Comparison of ENCODE assay signal across 10 mouse cellular contexts in the genomic region with DNA sequence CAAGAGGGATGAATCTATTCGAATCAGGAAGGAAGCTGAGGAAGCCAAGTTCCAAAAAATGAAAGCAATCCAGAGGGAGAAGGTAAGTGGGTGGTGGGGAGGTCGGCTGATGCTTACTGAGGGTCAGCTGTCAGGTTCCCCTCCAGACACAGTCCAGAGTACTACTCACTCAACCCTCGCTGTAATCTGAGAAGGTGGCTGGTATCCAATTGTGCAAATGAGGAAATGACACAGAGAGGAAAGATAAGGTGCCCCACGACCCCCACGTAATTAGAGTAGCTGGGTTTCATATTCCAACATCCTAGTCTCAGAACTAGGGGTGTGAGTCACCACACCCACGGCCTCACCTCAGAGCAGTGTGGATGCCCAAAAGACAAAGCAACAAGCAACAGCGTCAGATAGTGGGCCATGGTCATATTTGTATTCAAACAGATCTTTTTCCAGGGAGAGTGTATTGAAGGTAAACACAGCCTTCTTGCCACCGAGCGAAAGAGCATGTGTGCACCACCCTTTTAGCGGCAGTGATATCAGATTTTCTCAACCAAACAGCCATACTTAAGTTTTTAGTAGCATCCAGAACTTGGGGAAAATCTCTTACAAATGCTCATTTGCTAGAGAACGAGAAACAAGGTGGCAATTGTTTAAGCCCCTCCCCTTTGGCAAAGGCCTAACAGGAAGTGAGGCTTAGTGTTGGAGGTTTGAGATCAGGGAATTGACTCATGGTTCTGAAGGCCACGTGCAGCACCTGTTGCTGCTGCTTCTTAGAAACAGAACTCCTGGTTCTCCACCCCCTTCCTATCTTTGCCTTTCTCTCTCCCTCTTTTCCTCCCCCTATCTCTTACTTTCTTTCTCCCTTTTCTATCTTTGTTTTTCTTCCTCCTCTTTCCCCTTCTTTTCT. TPM values are rescaled to one million over a fixed set of nuclear protein-coding genes. Genes with fewer than 3 reads are reported as not detected.
DNase-seq lines count a peak whose midpoint lies in the region; ATAC-seq and TF ChIP-seq lines count a peak whose summit lies in the region.
"Had no signal": no experiment of that assay in that cellular context is flagged by ENCODE, and none has a peak within 500 bp of the region (broad histone marks: within the 10 kb centered on the region; RNA-seq: fewer than 3 reads in every experiment).

No protein-coding gene starts in this region.

- H3K4me2 ChIP-seq in kidney, embryonic 15.5 days, result no peak overlapping the region
- no peak overlapping the region for H3K4me2 ChIP-seq in CH12.LX (ENCODE audit: insufficient read depth, low read depth, poor library complexity, severe bottlenecking)
- H3K4me2 ChIP-seq in limb, embryonic 11.5 days (ENCODE audit: low read depth, severe bottlenecking), result no peak overlapping the region
- no peak overlapping the region for H3K4me2 ChIP-seq in forebrain, embryonic 15.5 days (replicated peaks)
- H3K4me2 ChIP-seq: limb, embryonic 13.5 days; midbrain, embryonic 12.5 days had no signal

- no peaks in the 10 kb centered on the region for H3K79me2 ChIP-seq in CH12.LX (replicated peaks; ENCODE audit: control insufficient read depth, extremely low read depth, insufficient read depth, poor library complexity, severe bottlenecking)

- H3K4me1 ChIP-seq in kidney, embryonic 15.5 days, result peaks cover 16% of the 10 kb centered on the region
- peaks cover 2 to 9% of the 10 kb centered on the region in 2 experiments; a peak in 3 of 4 replicates for H3K4me1 ChIP-seq in CH12.LX (ENCODE audit: control insufficient read depth in 1 of 2, insufficient read depth in 2 of 2)
- peaks cover 5% of the 10 kb centered on the region for H3K4me1 ChIP-seq in limb, embryonic 11.5 days (ENCODE audit: control insufficient read depth, insufficient read depth, low read length)
- no peaks in the 10 kb centered on the region for H3K4me1 ChIP-seq in forebrain, embryonic 15.5 days
- H3K4me1 ChIP-seq: midbrain, embryonic 12.5 days had no signal

- peak overlapping the region; percentile 32 for H3K27ac ChIP-seq in kidney, embryonic 15.5 days
- H3K27ac ChIP-seq in CH12.LX (ENCODE audit: insufficient read depth, low read depth), result no peak overlapping the region
- H3K27ac ChIP-seq in limb, embryonic 11.5 days (replicated peaks; ENCODE audit: low read depth, low read length), result no peak overlapping the region
- H3K27ac ChIP-seq in forebrain, embryonic 15.5 days (replicated peaks), result no peak overlapping the region
- H3K27ac ChIP-seq: limb, embryonic 13.5 days; midbrain, embryonic 12.5 days had no signal

- no peaks in the 10 kb centered on the region for H3K27me3 ChIP-seq in kidney, embryonic 15.5 days
- H3K27me3 ChIP-seq in CH12.LX (replicated peaks), result no peaks in the 10 kb centered on the region
- H3K27me3 ChIP-seq in limb, embryonic 11.5 days (ENCODE audit: control insufficient read depth, insufficient read depth, low read length), result no peaks in the 10 kb centered on the region
- no peaks in the 10 kb centered on the region for H3K27me3 ChIP-seq in forebrain, embryonic 15.5 days
- H3K27me3 ChIP-seq: limb, embryonic 13.5 days had no signal

- TF ChIP-seq EP300 in CH12.LX (IDR thresholded peaks at IDR 0.05; ENCODE audit: low read length), result no peak

- no peak for TF ChIP-seq RAD21 in CH12.LX (IDR thresholded peaks at IDR 0.05; ENCODE audit: low read depth, low read length)

- no peak overlapping the region for H3K4me3 ChIP-seq in kidney, embryonic 15.5 days (replicated peaks)
- H3K4me3 ChIP-seq in CH12.LX (replicated peaks in 1 of 3; ENCODE audit: low read depth in 2 of 3, low read length in 2 of 3, poor library complexity in 1 of 3), result no peak overlapping the region
- no peak overlapping the region for H3K4me3 ChIP-seq in limb, embryonic 11.5 days (ENCODE audit: low read depth, low read length)
- no peak overlapping the region for H3K4me3 ChIP-seq in forebrain, embryonic 15.5 days
- H3K4me3 ChIP-seq: limb, embryonic 13.5 days; midbrain, embryonic 12.5 days had no signal

- no peaks in the 10 kb centered on the region for H3K36me3 ChIP-seq in kidney, embryonic 15.5 days
- H3K36me3 ChIP-seq in CH12.LX (replicated peaks in 1 of 2; ENCODE audit: control insufficient read depth in 1 of 2, insufficient read depth in 1 of 2, low read length in 1 of 2), result no peaks in the 10 kb centered on the region
- H3K36me3 ChIP-seq in limb, embryonic 11.5 days (ENCODE audit: control insufficient read depth, insufficient read depth, low read length), result no peaks in the 10 kb centered on the region
- no peaks in the 10 kb centered on the region for H3K36me3 ChIP-seq in forebrain, embryonic 15.5 days
- H3K36me3 ChIP-seq: limb, embryonic 13.5 days; midbrain, embryonic 12.5 days had no signal

- no peak for TF ChIP-seq POLR2A in CH12.LX (IDR thresholded peaks at IDR 0.05; ENCODE audit: low read depth, low read length)

- H3K9me3 ChIP-seq in kidney, embryonic 15.5 days (replicated peaks), result no peaks in the 10 kb centered on the region
- H3K9me3 ChIP-seq in CH12.LX (replicated peaks; ENCODE audit: low read length), result no peaks in the 10 kb centered on the region
- no peaks in the 10 kb centered on the region for H3K9me3 ChIP-seq in limb, embryonic 11.5 days (ENCODE audit: control insufficient read depth, low read length)
- no peaks in the 10 kb centered on the region for H3K9me3 ChIP-seq in forebrain, embryonic 15.5 days
- H3K9me3 ChIP-seq: limb, embryonic 13.5 days; midbrain, embryonic 12.5 days had no signal

- H3K9ac ChIP-seq in kidney, embryonic 15.5 days, result no peak overlapping the region
- no peak overlapping the region for H3K9ac ChIP-seq in CH12.LX (ENCODE audit: insufficient read depth, low read depth)
- no peak overlapping the region for H3K9ac ChIP-seq in limb, embryonic 11.5 days (ENCODE audit: low read length)
- H3K9ac ChIP-seq in forebrain, embryonic 15.5 days (replicated peaks), result no peak overlapping the region
- H3K9ac ChIP-seq: limb, embryonic 13.5 days; midbrain, embryonic 12.5 days had no signal

- dilution Hi-C loops in CH12.LX (cut with MboI; ENCODE audit: extremely low pct_ligation_motif_present, extremely low pct_unique_long_range_greater_than_20kb, low sequenced_read_pairs), result no loop called here

- in situ Hi-C loops in CH12.LX (cut with MboI; ENCODE audit: low pct_ligation_motif_present, low pct_unique_long_range_greater_than_20kb, low sequenced_read_pairs), result no loop called here

- WGBS in kidney, embryonic 15.5 days, result 28% methylated on average over 12 of the region's 12 CpGs
- 31% methylated on average over 12 of the region's 12 CpGs for WGBS in limb, embryonic 11.5 days
- 56% methylated on average over 12 of the region's 12 CpGs for WGBS in forebrain, embryonic 15.5 days

- peak; percentile 83 for ATAC-seq in kidney, embryonic 15.5 days (replicated peaks; ENCODE audit: low FRiP score)
- no peak for ATAC-seq in limb, embryonic 11.5 days (ENCODE audit: insufficient number of reproducible peaks, low FRiP score, low TSS enrichment, low read depth)
- ATAC-seq in forebrain, embryonic 15.5 days (replicated peaks), result no peak

- no peak for DNase-seq in kidney, postnatal 36 days
- DNase-seq in CH12.LX (ENCODE audit: extremely low read depth), result peak; percentile 35
- peak; percentile 31 for DNase-seq in embryo, embryonic 10.5 days (ENCODE audit: low spot score)
- DNase-seq in limb, embryonic 11.5 days (ENCODE audit: low spot score), result peak; percentile 28
- DNase-seq in thymus, postnatal 10 days (ENCODE audit: low spot score in 2 of 2), result no peak
- no peak for DNase-seq in layer of hippocampus, adult 9-10 months (ENCODE audit: low spot score)

- no peak for TF ChIP-seq CTCF in CH12.LX (conservative IDR thresholded peaks at IDR 0.05 in 1 of 2, IDR thresholded peaks at IDR 0.05 in 1 of 2; ENCODE audit: low read depth in 2 of 2, low read length in 2 of 2)

TF ChIP-seq in CH12.LX, 34 proteins besides CTCF, POLR2A, EP300 and RAD21:
- peak; percentile 66 for TF ChIP-seq BHLHE40 (IDR thresholded peaks at IDR 0.05; ENCODE audit: low read depth, low read length)
- peak; percentile 38; the same call in 1 of the 2 replicates for TF ChIP-seq MYC (IDR thresholded peaks at IDR 0.05; ENCODE audit: low read depth, low read length)
- no peak for TF ChIP-seq CHD2 (IDR thresholded peaks at IDR 0.05; ENCODE audit: low read length)
- no peak for TF ChIP-seq MXI1 (IDR thresholded peaks at IDR 0.05; ENCODE audit: low read depth, low read length)
- TF ChIP-seq USF2 (conservative IDR thresholded peaks at IDR 0.05; ENCODE audit: low read depth, low read length), result no peak
- peak; percentile 72 for TF ChIP-seq MAX (IDR thresholded peaks at IDR 0.05; ENCODE audit: low read length)
TF ChIP-seq in CH12.LX: peak in this region for 3.

RNA-seq across cellular contexts. Expression of a gene that starts 28.4 kb away (rescaled TPM):
- 0.90 and 1.5 TPM in 2 replicates for polyA plus RNA-seq in kidney, embryonic 15.5 days (2015; fragmentation: Nextera tagmentation; extraction: Ambion mirVana)
- total RNA-seq in CH12.LX (2012; rRNA removed) (0.38 and 0.59 TPM in 2 replicates), CH12.LX (2014; rRNA removed) (2.2 and 3.0 TPM in 2 replicates)
- polyA plus RNA-seq in CH12.LX (2012; ENCODE audit: insufficient read length, low read depth), result 2.2 and 2.3 TPM in 2 replicates
- 0.08 and 0.44 TPM in 2 replicates for polyA plus RNA-seq in limb, embryonic 11.5 days (2014; fragmentation: Nextera tagmentation; extraction: Ambion mirVana)
- polyA plus RNA-seq in forebrain, embryonic 15.5 days (2015; fragmentation: Nextera tagmentation; extraction: Ambion mirVana), result 0.20 and 0.34 TPM in 2 replicates

RNA-seq across cellular contexts. Expression of a gene that starts 57.5 kb away (rescaled TPM):
- 118 and 136 TPM in 2 replicates for polyA plus RNA-seq in kidney, embryonic 15.5 days (2015; fragmentation: Nextera tagmentation; extraction: Ambion mirVana)
- total RNA-seq in CH12.LX (2012; rRNA removed) (39.5 and 47.0 TPM in 2 replicates), CH12.LX (2014; rRNA removed) (41.7 and 48.6 TPM in 2 replicates)
- polyA plus RNA-seq in CH12.LX (2012; ENCODE audit: insufficient read length, low read depth), result 56.8 and 59.0 TPM in 2 replicates
- polyA plus RNA-seq in limb, embryonic 11.5 days (2014; fragmentation: Nextera tagmentation; extraction: Ambion mirVana), result 117 and 119 TPM in 2 replicates
- 61.4 and 64.4 TPM in 2 replicates for polyA plus RNA-seq in forebrain, embryonic 15.5 days (2015; fragmentation: Nextera tagmentation; extraction: Ambion mirVana)

Comparison
In these comparisons a context has a peak if more than half of its experiments do, and no peak if none do; other contexts are left out.
1. DNase-seq: peak in CH12.LX (single experiment), embryo, embryonic 10.5 days (single experiment) and limb, embryonic 11.5 days (single experiment); none in kidney, postnatal 36 days (0 of 2), thymus, postnatal 10 days (0 of 2) and layer of hippocampus, adult 9-10 months (single experiment).